Mouse (Mus musculus) left cerebral cortex, adult 8-10 months (tissue): ENCODE measurements at regions not wholly inside any gene's neighbourhood (a gene's known extent, or its start where the extent isn't known, plus 50 kb on each side); places are given as distances from the start of the nearest gene placed in this dataset.

ENCODE experiments used
- DNase-seq, 2 experiments: peaks; one replicate each; pipeline ENCODE4 v3.0.0; 2022; ENCODE audit warnings: low spot score in 2 of 2

DNA sequence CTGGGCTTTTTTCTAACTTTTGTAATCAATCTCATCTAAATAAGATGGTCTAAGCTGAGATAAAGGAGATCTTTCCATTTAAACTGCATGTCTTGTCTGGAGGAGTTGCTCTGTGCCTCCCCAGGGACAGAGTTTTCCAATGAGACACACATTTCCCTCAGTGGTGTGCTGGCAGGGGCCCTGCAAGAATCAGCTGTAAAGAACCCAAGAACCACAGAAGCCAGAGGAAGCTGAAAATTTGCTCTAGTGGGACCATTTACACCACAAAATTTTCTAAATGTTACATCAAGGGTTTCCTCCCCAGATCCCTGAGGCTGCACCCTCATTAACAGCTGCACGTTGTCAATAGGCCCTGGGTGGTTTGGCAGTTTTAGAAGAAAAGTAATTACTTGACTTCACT, 301.0 kb upstream of the Ttc14 start:
- no peak for DNase-seq

DNA sequence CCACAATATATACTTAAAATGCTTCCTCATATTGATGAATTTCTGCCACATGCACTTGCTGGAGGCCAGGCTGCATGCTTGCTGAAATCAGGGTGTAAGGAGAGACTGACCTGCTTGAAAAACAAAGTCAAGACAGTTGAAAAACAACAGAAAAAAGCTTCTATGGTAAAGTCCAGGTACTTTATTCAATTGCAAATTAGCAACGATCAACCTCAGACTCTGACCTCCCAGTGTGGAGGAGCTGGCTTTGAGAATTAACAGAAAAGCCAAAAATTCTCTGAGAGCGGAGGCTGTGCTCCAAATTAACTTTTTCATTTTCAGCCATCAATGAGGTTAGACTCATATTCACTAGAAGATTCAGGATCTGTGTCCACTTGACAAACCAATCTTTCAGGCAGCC, 291.4 kb upstream of the Ttc14 start:
- no peak for DNase-seq

DNA sequence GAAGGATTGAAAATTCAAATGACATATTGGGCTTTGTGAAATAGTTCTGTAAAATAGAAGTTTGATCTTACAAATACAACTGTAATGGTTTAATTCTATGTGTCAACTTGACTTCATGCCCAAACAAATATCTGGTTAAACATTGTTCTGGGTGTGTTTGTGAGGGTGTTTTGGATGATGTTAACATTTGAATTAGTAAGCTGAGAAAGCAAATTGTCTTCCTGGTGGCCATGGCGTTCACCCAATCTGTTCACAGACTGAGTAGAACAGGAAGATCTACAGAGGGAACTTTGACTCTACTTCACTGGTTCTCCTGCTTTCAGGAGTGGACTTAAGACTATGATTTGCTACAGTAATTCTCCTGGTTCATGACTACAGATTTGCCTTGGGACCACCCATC, 255.5 kb upstream of the Ttc14 start:
- DNase-seq: no peak

DNA sequence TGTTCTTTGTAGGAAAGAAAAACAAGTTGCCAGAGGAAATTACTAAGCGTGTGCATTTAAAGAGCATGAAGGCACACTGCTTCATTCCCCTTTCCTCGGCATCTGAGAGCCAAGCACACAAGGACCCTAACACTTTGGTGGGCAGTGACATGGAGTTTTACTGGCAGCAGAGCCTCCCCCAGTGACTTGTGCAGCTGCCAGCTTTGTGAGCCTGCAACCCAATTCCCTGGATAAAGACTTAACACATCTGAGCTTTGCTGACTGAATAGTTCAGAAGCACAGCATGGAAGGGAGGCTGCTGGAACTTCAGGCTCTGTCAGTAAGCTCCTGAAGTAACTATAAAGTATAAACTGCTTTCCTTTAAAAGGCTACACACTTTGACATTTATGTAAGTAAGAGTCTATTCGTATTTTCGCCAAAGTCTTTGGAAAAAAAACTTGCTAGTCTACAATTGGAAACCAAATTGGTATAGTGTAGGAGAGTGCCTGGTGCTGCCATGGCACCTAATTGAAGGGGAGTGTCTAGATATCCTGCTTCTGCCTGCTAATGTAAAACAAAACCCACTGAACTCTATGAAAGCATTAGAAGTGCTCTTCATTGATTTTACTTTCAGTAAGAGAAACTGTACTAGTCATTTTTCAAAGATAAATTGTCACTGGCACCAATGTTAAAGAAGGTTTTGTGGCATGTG, 236.8 kb upstream of the Ttc14 start:
- DNase-seq: peak in 1 of 2 experiments; percentile 8

DNA sequence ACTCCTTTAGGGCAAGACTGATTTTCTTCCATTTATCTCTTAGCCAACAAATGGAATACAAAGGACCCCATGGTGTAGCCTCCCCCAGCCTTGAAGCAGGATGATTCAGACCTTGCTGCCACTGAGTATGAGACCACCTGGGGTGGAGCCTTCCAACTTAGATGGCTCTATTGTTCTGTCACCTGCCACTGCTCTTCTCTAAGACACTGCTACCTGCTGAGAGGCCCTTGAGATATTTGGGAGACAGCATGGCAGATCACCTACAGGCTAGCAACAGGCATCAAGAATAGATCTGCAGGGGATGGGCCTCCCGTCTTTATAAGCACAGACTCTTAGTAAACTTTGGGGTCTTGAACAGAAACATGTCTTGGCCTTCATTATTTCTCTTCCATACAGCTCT, 219.0 kb upstream of the Ttc14 start:
- DNase-seq: no peak

DNA sequence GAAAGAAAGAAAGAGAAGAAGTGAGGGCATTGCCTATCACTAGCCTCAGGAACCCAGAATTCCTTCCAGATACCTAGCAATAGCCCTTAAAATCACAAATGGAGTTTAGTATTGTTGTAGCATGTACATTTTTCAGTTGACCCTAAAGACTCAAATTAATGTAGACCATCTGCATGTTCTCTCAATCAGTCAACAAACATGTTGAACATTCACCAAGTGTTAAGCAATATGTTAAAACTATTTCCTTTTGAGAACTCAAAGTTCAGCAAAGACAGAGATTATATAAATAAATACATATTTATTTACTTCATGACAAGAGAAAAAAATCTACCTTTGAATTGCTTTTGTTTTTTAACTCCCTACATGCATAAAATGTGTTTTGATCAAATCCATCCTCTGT, 185.4 kb upstream of the Ttc14 start:
- DNase-seq: no peak

DNA sequence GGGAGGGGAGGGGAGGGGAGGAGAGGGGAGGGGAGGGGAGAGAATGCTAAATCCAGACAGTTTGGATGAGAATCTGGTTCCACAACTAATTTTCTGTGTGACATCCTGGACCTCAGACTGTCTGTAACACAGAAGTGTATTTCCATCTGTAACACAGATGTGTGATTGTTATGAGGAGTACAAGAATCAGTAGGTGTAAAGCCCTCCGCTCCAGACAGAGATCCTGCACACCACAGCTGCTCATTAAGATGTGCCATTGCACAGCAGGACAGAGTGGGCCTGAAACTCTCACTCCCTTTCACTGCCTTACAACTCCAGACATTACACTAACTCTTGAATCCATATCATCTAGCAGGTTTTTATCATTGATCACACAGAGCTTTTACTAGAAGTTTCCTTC, 182.8 kb upstream of the Ttc14 start:
- DNase-seq: no peak

DNA sequence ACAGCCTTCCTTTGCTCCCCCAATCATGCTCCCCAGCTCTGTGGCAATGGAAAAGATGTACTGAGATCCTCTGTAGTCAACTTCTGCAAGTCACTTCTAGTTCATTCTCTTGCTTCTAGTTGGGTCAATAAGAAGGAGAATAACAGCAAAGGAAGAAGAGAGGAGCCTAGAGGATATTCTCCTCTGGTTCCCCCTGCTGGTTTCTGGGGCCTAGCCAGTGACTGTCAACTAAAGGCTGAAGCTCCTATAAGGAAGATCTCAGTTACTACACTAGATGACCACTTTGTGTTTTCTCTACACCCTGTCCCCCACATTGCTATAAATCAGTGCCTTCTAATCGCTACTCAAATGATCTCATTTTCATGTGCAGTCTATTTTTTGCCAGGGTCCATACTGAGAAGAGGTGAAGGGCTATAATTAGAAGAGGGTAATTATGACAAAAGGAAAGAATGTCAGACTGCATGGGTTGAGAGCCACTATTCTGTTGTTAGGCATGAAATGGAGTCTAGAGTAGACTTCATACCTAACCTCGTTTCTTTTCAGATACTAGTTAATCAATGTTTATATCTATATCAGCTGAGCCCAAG, 166.6 kb upstream of the Ttc14 start:
- DNase-seq: no peak

DNA sequence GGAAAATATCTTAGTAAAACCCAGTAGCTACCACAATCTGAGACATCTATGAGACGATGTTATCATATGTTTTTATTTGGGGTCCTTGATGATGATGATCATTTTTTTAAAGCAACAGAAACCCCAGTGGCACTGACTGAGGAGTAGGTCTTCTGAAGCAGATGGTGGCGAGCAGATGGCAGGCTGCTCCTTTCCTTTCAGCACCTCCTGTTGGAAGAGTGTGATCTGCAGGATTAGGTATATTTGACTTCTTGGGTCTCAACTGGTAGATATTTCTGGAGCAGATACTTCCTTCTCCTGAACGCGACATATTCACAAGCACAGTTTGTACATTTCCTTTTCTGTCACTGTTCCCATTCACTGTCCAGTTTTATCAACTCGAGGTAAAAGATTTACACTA, 141.0 kb upstream of the Ttc14 start:
- DNase-seq: peak; percentile 10 to 41
